Mouse (Mus musculus) right cerebral cortex, postnatal 36 days (tissue): ENCODE measurements around the gene Ifnar2.

Experiments
- DNase-seq, 2 experiments: peaks; one replicate each; pipeline ENCODE4 v3.0.0; 2022; ENCODE audit warnings: low spot score in 2 of 2, mixed read lengths in 1 of 2

Gene Ifnar2

DNA sequence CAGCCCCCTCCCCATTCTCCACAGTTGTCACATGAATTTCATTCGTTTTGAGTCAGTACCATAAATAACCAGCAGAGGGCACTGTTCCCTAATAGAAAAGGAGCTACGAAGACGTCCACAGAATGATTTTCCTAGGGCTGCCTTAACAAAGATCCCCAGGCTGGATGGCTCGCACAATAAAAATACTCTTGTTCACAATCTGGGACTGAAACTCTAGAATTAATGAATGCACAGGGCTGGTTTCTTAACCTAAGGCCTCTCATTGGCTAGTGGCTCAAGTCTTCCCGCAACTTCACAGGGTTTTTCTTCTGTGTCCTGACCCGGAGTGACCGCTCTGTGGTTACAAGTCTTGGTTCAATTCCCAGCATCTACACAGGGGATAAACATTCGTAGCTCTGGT, 14.0 kb upstream of the Ifnar2 start:
- no peak for DNase-seq

DNA sequence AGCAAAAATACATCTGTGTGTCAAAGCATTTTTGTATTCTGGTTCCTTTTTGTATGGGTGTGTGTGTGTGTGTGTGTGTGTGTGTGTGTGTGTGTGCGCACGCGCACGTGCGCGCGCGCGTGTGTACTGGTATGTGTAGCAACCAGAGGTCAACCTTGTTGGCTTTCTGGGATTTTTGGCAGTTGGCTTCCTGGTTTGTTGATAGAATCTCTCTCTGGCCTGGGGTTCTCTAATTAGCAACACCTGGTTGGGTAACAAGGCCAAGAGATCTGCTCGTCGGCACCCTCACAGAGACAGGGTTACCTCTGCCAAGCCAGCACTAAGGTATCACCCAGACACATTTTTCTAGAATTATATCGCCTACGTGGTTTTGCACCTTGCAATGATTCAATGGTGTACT, 13.1 kb upstream of the Ifnar2 start:
- DNase-seq, result no peak

DNA sequence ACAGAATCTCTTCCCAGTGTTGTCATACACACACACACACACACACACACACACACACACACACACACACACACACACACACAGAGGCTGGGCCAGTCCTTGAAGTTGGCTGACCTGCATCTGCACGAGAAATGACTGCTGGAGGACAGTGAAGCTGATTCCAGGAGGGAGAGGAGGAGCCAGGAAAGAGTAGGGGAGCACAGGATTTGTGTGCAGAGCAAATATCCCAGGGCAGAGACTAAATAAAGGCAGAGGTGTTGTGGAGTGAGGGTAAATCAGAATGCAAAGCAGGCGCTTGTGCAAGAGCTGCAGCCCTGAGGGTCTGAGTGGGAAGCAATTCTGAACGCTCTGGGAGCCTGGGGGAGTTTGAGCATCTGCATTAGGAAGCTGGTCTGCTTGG, 12.4 kb upstream of the Ifnar2 start:
- DNase-seq, result no peak

DNA sequence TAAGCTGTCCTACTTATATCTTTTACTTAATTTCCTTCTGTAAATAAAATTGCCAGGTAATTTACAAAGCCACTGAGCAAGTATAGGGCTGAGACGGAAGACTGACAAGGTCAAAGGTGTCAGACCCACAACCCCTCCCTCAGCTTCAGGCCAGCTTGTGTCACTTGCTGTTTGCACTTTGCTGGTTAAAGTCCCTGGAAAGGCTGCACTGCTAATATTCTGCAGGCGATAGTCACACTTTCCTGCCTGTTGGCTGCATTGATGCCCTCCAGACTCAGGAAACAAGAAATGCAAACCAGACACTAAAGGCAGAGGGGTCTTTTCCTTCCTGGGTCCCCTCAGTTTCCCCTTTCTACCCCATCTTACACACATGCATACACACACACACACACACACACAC, 10.6 kb upstream of the Ifnar2 start:
- DNase-seq, result no peak

DNA sequence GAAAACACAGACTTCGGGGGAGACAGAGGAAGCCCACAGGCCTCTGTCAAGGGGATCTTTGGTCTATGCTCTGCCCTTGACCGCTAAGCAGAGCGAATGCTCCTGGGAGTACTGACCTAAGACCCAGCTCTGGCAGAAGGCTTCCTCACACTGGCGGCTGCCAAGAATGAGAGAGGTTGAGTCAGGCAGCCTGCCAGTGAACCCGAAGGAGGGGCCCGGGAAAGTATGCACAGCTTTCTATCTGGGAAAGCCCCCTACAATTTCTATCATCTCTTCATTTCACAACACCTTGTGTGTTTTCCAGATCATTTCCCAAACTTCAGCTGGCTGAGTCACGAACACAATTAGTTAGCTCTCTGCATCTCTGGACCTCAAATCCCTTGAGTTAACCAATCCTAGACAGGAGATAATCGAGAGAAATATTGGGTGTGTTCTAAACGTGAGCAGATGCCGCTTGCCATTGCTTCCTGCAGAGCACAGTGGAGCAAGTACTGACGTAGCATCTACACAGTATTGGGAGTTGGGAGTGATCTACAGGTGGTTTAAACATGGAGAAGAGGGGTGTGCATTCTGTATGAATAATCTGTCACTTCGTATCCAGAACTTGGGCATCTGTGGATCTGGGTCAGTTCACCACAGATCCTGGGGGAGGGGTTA, 9.8 kb upstream of the Ifnar2 start:
- DNase-seq, result no peak

DNA sequence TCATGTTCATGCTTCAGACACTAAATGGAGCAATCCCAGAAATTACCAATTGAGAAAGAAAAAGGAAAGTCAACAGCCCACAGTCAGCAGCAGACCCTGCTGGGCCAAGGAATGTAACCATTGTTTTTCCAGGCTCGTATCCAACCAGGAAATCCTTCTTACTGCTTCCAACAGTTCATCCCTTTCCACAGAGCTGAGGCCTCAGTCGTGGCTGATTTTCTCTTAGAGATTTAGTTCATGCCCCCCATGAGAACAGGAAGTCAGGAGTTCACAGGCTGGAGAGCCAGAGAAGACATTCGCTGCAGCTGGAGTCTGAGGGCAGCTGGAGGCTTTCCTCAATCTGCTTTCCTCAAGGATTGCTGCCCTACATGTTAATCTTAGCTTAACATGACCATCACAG, 9.1 kb upstream of the Ifnar2 start:
- no peak for DNase-seq

DNA sequence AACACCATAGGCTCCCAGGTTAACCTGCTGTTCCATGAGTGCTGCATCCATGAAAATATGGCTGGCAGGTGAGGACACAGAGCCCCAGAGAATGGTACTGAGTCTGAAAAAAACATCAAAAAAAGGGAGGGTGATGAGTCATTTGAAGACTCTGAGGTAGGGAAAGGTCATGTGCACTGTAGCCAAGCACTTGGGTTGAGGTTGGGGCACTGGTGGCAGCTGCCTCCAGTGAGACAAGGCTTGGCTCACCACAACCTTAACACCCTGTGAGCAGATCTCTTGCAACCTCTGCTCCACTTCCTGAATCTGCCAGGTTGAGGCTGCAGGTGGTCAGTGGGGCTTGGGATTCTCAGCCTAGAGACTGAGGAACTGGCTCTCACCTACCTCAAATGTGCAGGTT, 6.0 kb upstream of the Ifnar2 start:
- no peak for DNase-seq

DNA sequence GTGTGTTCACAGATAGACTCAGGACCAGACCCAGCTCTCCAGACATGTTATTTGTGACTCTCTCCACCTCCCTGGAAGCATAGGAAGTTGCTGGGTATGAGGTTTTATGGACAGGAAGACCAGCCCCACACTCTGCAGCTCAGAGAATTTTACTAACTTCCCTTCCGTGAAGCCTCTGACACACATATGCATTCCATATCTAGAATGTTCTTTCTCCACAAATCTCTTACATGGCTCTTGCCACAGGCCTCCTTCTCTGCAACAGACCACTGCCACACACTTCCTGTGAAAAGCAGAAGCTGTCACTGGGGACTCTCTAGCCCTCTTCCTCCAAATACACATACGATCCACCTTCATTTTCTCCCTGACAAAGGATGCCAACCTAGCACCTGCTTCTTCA, 5.5 kb upstream of the Ifnar2 start:
- no peak for DNase-seq

DNA sequence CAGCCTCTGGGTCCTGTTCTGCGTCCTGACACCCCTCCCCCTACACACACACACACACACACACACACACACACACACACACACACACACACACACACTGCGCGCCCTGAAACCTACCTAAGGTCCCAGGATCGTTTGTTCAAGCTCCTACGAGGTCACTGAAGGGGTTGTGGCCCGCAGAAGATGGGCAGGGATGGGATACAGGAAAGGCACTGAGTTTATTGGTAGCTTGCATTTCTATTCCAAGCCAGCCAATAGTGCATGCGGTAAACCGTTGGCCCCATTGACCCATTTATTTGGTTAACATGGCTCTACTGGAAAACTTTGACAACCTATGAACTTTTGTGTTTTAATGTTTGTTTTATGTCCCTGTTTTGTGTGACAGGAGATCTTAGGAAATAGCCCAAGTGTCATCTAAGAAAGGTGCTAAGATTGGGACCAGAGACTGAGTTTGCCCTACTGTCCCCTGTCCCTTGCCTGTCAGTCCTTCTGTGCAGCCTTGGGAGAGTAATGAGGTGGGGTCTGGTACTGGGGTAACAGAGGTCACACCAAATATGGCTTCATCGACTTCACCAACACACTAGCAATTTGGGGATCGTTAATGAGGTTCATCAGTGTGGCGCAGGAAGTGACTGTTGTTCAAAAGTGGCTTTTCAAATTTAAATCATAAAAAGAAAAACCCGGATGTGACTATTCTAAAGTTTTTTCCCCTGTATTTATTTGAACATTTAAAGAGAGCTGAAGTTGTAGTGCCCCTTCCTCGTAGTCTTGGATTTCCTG, 1.1 kb downstream of the Ifnar2 start:
- DNase-seq, result no peak

DNA sequence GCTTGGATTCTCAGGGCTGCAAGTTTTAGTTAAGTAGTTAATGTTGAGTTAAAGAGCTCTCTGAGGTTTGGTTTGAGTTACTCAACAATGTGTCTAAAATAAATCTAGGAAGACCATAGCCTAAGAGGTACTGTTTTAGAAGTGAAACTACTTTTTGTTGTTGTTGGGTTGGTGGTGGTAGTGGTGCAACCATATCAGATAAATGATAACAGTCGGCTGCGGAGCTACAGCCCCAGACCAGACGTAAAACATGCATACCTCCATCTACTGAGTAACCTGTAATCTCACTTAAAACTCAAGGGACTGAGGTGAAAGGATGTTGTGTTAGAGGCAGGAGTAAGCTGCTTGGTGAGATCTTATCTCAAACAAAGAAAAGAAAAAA, 1.7 kb downstream of the Ifnar2 start:
- no peak for DNase-seq

DNA sequence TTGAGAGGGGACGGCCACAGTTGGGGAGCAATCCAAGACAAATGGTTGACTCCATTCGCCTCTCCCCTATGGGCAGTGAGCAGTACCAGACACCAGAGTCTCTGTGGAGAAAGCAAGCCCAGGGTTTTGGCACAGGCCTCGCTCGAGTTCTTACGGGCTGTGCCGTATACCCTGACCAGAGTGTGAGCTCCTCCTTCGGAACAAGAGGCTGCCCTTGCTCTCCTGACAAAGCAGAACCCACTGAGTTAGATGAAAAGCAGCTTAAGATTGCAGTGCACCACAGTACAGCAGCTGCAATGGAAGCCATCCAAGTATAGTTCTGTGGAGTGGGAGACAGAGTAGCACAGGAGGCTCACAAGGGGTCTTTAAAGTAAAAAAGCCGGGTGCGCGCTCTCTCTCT, 4.1 kb downstream of the Ifnar2 start:
- DNase-seq, result no peak

DNA sequence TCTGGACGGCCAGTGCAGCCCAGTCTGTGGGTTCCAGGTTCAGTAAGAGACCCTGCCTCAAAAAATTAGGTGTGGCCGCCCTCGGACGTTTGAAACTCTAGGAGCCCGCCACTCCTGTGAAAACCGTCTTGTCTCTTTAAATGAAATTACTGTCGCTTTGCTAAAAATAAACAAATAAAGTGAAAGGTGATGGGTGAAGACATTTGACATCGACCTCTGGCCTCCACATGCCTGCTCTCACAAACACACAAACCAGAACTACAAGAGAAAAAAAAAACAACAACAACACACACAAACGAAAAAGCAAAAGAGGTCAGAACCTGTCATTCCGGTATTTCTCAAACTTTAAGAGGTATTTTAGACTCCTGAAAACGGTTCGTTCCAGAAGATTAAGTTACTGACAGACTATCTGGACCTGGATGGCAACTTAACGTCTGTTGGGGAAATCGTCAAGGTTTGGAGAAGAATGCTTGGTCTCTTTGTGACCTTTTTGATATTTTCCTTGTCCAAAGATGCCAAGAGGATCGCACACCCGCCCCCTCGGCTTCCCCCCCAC, 5.9 kb downstream of the Ifnar2 start:
- no peak for DNase-seq

DNA sequence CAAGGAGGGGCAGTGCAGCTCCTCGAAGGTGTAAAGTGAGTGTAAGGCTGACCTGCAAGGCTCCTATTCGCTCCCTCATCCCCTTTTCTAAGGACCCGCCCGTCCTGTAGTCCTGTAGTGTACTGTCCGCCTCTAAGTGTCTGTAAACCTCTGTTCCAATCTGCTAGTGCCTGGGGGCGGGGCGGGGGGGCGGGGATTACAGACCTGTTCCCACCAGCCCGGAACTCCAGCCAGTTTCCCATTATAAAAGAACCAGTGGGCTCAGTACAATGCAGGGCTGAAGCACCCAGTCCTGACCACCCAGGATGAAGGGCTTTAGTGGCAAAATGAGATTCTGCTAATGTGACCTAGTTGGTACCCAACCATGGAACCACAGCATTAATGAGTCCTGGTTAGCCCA, 6.4 kb downstream of the Ifnar2 start:
- no peak for DNase-seq

DNA sequence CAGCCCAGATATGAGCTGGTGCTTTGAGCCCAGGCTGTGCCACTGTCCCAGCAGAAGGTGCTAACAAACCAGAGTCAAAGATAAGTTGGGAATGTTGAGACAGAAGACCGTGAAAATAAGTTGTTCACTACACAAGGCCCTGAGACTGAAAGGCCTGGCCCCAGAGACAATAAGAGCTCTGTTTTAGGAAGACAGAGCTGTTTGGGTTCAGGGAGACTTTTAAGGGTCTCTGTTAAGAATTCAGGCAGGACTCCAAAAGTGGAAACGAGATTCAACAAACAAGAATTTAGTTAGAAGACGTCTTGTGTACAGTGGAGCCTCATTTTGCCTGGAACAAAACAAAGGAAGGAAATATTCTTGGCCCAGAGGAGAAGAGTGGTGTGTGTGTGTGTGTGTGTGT, 6.8 kb downstream of the Ifnar2 start:
- no peak for DNase-seq

DNA sequence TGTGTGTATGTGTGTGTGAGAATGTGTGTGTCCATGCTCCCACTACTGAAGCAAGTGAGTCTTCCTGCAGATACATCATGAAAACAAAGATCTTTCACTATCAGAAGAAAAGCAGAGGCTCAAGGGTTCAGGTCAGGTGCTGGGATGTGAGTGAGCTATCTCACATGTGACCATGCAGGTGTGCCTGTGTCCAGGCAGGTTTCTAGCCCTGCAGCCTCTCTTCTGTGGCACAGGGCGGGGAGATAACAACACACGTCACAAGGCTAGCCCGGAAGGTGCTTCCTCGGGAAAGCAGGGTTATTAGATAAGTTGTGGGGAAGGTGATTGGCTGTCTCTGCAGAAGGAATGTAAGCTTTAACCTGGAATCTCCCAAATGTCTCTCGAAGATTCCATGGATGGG, 7.6 kb downstream of the Ifnar2 start:
- no peak for DNase-seq

DNA sequence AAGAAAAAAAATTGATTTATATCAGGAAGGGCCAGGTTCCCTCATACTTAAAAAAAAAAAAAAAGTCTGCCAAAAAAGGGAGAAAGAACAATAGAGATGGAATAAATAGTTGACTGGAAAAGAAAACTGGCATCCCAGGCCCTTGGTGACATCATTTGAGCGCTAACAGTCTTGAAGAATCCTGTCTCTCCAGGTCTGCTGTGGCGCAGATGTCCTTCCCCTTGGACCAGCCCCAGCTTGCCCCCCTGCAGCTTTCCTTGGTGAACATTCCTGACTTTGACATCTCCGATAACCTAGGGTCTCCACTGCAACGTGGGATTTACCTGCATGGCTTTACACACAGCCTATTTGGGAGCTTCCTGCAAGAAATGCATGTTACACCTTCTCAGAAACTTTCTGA, 9.0 kb downstream of the Ifnar2 start:
- DNase-seq, result no peak

DNA sequence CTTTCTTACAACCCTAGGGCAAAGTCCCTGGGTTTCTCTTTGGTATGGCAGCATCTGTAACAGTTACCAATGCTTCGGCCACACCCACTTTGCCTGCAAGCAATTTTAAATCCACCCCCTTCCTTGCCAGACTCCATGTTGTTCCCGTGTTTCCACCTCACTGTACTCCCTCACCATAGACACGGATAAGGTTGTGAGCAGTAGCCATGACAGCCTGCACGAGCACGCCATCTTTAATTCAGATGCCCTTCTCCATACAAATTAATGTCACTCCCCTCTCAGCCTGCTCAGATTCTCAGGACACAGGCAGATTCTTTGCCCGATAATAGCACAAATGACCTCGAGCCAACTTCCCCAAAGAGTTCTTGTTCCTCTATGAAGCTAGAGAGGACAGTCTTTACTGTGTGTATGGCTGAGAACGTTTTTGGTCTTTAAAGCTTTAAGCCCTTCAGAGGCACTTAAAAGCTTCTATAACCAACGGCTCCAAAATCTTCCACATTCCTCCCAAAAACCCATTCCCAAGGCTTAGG, 9.7 kb downstream of the Ifnar2 start:
- no peak for DNase-seq

DNA sequence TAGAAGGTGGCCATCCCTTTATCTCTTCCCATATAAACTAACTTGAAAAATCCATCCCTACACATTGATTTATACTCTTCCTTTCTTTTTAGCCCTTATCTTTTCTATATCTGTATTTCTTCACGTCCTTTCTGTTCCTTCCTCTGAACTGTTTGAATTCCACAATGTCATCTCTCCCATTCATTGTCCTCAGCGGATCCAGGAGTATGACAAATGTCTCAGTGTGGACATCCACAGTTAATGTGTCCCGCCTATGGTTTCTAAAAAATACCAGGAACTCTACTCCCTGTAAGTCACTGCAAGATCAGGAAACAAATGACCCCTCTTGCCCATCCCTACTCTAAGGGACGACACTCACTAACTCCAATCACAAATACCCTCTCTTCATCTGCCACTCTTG, 11.6 kb downstream of the Ifnar2 start:
- no peak for DNase-seq

DNA sequence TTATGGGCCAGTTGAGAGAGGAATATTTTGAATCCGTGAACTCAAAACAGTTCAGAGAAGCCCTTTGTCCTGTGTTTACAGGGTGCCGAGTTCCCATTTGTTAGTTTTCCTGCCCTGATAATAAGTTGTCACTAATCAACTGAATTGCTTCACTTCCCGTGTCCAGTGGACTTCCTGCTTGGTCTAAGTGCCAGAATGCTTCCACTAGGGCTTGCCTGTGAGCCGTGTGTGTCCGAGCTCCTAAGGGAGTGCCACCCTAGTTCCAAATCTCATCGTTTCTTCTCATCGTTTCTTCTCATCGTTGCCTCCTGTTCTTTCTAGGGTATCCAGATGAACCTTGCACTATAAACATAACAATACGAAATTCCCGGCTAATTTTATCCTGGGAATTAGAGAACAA, 13.0 kb downstream of the Ifnar2 start:
- no peak for DNase-seq

DNA sequence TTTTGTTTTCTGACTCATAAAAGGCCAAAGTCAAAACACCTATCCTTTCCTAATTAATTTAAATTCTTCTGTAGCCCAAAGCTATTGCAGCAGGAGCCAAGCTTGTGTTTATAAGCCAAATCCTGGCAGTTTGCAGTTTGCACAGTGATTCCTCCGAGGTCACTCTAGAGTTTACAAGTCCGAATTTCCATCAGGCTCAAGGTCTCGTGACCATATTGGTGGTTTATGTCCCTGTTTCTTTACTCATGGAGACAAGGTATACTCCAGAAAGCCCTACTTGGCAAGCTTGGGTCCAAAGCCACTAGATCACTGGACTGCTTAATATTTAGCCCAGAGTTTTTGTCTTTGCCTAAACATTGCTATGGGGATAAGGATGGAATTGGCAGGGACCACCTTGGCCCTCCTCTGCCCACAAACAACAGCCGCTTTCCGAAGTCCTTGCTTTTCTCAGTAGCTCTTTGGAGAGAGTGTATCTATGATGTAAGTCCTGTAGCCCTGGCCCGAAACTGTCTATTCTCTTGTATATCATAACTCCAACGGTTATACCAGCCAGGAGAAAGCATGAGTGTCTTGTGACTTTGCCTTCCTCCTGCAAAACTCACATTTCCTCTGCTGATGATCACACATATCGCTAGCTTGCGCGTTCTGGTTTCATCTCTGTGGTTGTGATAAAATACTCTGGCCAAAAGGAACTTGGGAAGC, 14.0 kb downstream of the Ifnar2 start:
- DNase-seq, result no peak

DNA sequence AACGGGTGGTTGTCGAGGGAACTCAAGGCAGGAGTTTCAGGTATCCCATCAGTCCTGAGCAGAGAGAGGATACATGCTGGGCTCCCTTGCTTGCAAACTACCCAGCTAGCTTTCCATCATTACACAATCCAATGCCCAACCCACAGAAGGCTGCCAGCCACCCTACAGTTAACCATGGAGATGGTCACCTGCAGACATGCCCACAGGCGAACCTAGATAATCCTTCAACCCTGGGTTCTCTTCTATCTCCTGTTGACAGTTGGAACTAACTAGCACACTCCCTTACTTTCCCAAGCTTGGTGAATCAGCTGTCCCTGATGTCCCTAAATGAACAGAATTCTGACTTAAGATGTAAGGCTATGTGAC, 14.5 kb downstream of the Ifnar2 start:
- no peak for DNase-seq

DNA sequence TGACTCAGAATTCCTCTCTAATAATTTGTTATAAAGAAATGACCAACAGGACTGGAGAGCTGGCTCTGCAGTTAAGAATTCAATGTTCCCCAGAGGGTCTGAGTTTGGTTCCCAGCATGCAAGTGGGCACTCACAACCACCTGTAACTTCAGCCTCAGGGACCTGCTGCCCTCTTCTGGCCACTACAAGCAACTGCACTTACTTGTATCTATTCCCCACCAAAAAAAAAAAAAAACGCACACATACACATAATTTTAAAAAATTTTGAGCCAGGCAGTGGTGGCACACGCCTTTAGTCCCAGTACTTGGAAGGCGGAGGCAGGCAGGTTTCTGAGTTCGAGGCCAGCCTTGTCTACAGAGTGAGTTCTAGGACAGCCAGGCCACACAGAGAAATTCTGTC, 17.5 kb downstream of the Ifnar2 start:
- DNase-seq, result no peak

DNA sequence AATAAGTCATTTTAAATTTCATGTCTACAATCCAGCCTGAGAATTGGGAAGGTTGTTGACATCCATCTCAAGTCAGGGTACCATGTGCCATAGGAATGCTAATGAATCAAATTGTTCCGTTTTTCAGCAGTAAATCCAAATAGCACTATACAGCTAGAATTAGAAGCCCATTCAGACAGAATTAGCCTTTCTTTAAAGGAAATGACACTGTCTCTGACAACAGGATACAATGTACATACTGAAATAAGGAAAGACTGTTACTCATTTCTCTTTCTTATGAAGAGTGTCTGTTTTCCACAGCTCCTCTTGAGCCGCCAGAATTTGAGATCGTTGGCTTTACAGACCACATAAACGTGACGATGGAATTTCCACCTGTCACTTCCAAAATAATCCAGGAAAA, 18.8 kb downstream of the Ifnar2 start, which contains the start of gene Gm21970:
Gm21970 (plus strand) TSS at position 301 of the 400 bp plus-strand sequence.
- DNase-seq, result no peak
